ENCODE assay signal across 8 mouse cellular contexts in the genomic region with DNA sequence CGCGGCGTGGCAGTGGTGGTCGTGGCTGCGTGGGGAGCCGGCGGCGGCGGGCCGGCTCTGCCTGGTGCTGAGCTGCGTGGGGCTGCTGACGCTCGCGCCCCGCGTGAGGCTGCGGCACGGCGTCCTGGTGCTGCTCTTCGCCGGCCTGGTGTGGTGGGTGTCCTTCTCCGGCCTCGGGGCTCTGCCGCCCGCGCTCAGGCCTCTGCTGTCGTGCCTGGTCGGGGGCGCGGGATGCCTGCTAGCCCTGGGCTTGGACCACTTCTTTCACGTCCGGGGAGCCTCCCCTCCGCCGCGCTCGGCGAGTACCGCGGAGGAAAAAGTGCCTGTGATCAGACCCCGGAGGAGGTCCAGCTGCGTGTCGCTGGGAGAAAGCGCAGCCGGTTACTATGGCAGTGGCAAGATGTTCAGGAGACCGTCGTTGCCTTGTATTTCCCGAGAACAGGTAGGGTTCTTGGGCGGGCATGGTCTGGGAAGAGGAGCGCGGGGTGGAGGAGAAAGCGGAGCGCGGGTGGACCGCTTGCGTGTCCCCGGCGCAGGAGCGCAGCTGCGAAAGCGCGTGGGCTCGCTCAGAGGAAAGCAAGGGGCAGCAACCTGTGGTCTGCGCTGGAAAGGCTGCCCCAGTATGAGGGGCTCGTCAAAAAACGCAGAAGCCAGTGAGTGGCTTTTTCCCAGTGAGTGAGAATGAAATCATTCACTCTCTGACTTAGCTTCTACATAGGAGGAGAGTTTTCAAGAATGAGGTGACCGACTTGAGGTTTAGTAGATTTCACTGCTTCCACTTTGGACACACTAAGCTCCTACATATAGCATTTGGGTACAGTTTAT. TPM values are rescaled to one million over a fixed set of nuclear protein-coding genes. Genes with fewer than 3 reads are reported as not detected.
DNase-seq lines count a peak whose midpoint lies in the region; ATAC-seq and TF ChIP-seq lines count a peak whose summit lies in the region.

No protein-coding gene starts in this region.

- H3K27ac ChIP-seq in ES-Bruce4 (ENCODE audit: insufficient read depth, low read length): no peak overlapping the region
- peak overlapping the region; percentile 94 for H3K27ac ChIP-seq in brown adipose tissue, adult 24 weeks (replicated peaks; ENCODE audit: low read depth, low read length)
- H3K27ac ChIP-seq in forebrain, embryonic 12.5 days: peak overlapping the region; percentile 94
- peak overlapping the region; percentile 88 for H3K27ac ChIP-seq in lung, embryonic 14.5 days (ENCODE audit: low read depth)
- peak overlapping the region; percentile 95 for H3K27ac ChIP-seq in neural tube, embryonic 15.5 days (replicated peaks)

- no peak for TF ChIP-seq EP300 in ES-Bruce4 (IDR thresholded peaks at IDR 0.05; ENCODE audit: insufficient read depth, low read depth, low read length)

- H3K4me3 ChIP-seq in ES-Bruce4 (ENCODE audit: low read depth, low read length): peak overlapping the region; percentile 61
- peak overlapping the region; percentile 89 for H3K4me3 ChIP-seq in brown adipose tissue, adult 24 weeks (ENCODE audit: insufficient read depth, low read depth, low read length)
- peak overlapping the region; percentile 70 for H3K4me3 ChIP-seq in forebrain, embryonic 12.5 days (replicated peaks)
- peak overlapping the region; percentile 91 for H3K4me3 ChIP-seq in lung, embryonic 14.5 days (ENCODE audit: low read depth, low read length)
- H3K4me3 ChIP-seq in neural tube, embryonic 15.5 days (replicated peaks): peak overlapping the region; percentile 91

- TF ChIP-seq CTCF in ES-Bruce4 (IDR thresholded peaks at IDR 0.05; ENCODE audit: low read depth, low read length): no peak
- no peak for TF ChIP-seq CTCF in lung, embryonic 14.5 days (IDR thresholded peaks at IDR 0.05; ENCODE audit: low read depth)

- peak; percentile 62 for ATAC-seq in forebrain, embryonic 12.5 days (ENCODE audit: low FRiP score)
- ATAC-seq in lung, embryonic 14.5 days (ENCODE audit: insufficient read depth): peak; percentile 46
- peak; percentile 74 for ATAC-seq in neural tube, embryonic 15.5 days (ENCODE audit: low FRiP score)

- H3K27me3 ChIP-seq in ES-Bruce4 (ENCODE audit: control insufficient read depth, insufficient read depth, low read length, poor library complexity, severe bottlenecking): peaks cover 17% of the 10 kb centered on the region
- no peaks in the 10 kb centered on the region for H3K27me3 ChIP-seq in forebrain, embryonic 12.5 days
- no peaks in the 10 kb centered on the region for H3K27me3 ChIP-seq in lung, embryonic 14.5 days (ENCODE audit: insufficient read depth, low read length)
- no peaks in the 10 kb centered on the region for H3K27me3 ChIP-seq in neural tube, embryonic 15.5 days (replicated peaks)

- no peak for TF ChIP-seq POLR2A in ES-Bruce4 (IDR thresholded peaks at IDR 0.05; ENCODE audit: insufficient read depth, low read length)

- peak overlapping the region; percentile 99 for H3K9ac ChIP-seq in ES-Bruce4 (ENCODE audit: low read depth, poor library complexity, severe bottlenecking)
- peak overlapping the region; percentile 76 for H3K9ac ChIP-seq in forebrain, embryonic 12.5 days
- peak overlapping the region; percentile 90 for H3K9ac ChIP-seq in lung, embryonic 14.5 days
- peak overlapping the region; percentile 75 for H3K9ac ChIP-seq in neural tube, embryonic 15.5 days (replicated peaks)

- peaks cover 9% of the 10 kb centered on the region; the same call in 1 of the 2 replicates for H3K9me3 ChIP-seq in ES-Bruce4 (replicated peaks; ENCODE audit: control insufficient read depth, insufficient read depth, low read length, poor library complexity, severe bottlenecking)
- H3K9me3 ChIP-seq in forebrain, embryonic 12.5 days: no peaks in the 10 kb centered on the region
- H3K9me3 ChIP-seq in lung, embryonic 14.5 days (ENCODE audit: low read depth, low read length): no peaks in the 10 kb centered on the region
- no peaks in the 10 kb centered on the region for H3K9me3 ChIP-seq in neural tube, embryonic 15.5 days (replicated peaks)

- no peaks in the 10 kb centered on the region for H3K36me3 ChIP-seq in ES-Bruce4 (ENCODE audit: control insufficient read depth, insufficient read depth, low read length, poor library complexity, severe bottlenecking)
- no peaks in the 10 kb centered on the region for H3K36me3 ChIP-seq in forebrain, embryonic 12.5 days (replicated peaks)
- no peaks in the 10 kb centered on the region for H3K36me3 ChIP-seq in lung, embryonic 14.5 days (ENCODE audit: insufficient read depth)
- no peaks in the 10 kb centered on the region for H3K36me3 ChIP-seq in neural tube, embryonic 15.5 days

- peak; percentile 33 to 58 for DNase-seq in heart, postnatal 36 days
- DNase-seq in layer of hippocampus, adult 8-10 months (ENCODE audit: low spot score in 2 of 2): peak; percentile 17 to 24
- DNase-seq in lung, embryonic 14.5 days: peak; percentile 63
- DNase-seq in thymus, postnatal 0 days (ENCODE audit: low spot score): peak; percentile 49

- intact Hi-C loops in heart, postnatal 36 days (cut with DNase I): loop anchor here (5.0 kb wide), 1 partner anchor 124 kb away; no protein-coding TSS in a partner anchor

- no peaks in the 10 kb centered on the region for H3K4me1 ChIP-seq in ES-Bruce4 (ENCODE audit: control insufficient read depth, insufficient read depth, low read length)
- no peaks in the 10 kb centered on the region for H3K4me1 ChIP-seq in brown adipose tissue, adult 24 weeks (ENCODE audit: control insufficient read depth, insufficient read depth, insufficient read length, low read length)
- peaks cover 19% of the 10 kb centered on the region for H3K4me1 ChIP-seq in forebrain, embryonic 12.5 days
- peaks cover 10% of the 10 kb centered on the region for H3K4me1 ChIP-seq in lung, embryonic 14.5 days (ENCODE audit: insufficient read depth)
- peaks cover 19% of the 10 kb centered on the region for H3K4me1 ChIP-seq in neural tube, embryonic 15.5 days

- peak overlapping the region; percentile 93 for H3K4me2 ChIP-seq in forebrain, embryonic 12.5 days
- peak overlapping the region; percentile 96 for H3K4me2 ChIP-seq in lung, embryonic 14.5 days
- H3K4me2 ChIP-seq in neural tube, embryonic 15.5 days: peak overlapping the region; percentile 87

- WGBS in forebrain, embryonic 12.5 days: under 1% methylated on average over 66 of the region's 66 CpGs
- WGBS in lung, embryonic 14.5 days: under 1% methylated on average over 66 of the region's 66 CpGs
- under 1% methylated on average over 64 of the region's 66 CpGs for WGBS in neural tube, embryonic 15.5 days

RNA-seq across cellular contexts. Expression of gene Pde3b, which starts 1.2 kb away (rescaled TPM):
- polyA plus RNA-seq in ES-Bruce4 (2011; ENCODE audit: insufficient read depth, insufficient read length, low read depth, missing spikeins): 10.3 and 15.7 TPM in 2 replicates
- polyA plus RNA-seq in brown adipose tissue, adult 24 weeks (2012; ENCODE audit: insufficient read depth, insufficient read length, missing spikeins): 93.1 and 120 TPM in 2 replicates
- polyA plus RNA-seq in forebrain, embryonic 12.5 days (2016; fragmentation: Nextera tagmentation; extraction: Ambion mirVana): 9.0 TPM in 2 replicates
- 1 to 10 TPM; 4.4 to 4.9 TPM for total RNA-seq in heart, postnatal 36 days (2021)
- total RNA-seq in layer of hippocampus, adult 8-10 months (2022): 10 to 100 TPM in 3 of 4 experiments, 1 to 10 TPM in 1; 9.1 to 13.4 (median 11.3) TPM
- 11.7 and 12.2 TPM in 2 replicates for polyA plus RNA-seq in lung, embryonic 14.5 days (2014; fragmentation: Nextera tagmentation; extraction: Ambion mirVana)
- polyA plus RNA-seq in neural tube, embryonic 15.5 days (2015; fragmentation: Nextera tagmentation; extraction: Ambion mirVana): 4.9 TPM in 2 replicates
- polyA plus RNA-seq in thymus, postnatal 0 days (2015; fragmentation: Nextera tagmentation; extraction: Ambion mirVana): 7.5 and 10.1 TPM in 2 replicates
